Mouse (Mus musculus) cerebellum, adult 18-20 months (tissue): Measurements from ENCODE around the gene Opcml.
A peak's percentile ranks its signal among the peaks of the same experiment; 100 is the strongest.

Experiments used
- DNase-seq, 2 experiments: peaks; one replicate each; pipeline ENCODE4 v3.0.0; 2021

The Opcml gene

DNA sequence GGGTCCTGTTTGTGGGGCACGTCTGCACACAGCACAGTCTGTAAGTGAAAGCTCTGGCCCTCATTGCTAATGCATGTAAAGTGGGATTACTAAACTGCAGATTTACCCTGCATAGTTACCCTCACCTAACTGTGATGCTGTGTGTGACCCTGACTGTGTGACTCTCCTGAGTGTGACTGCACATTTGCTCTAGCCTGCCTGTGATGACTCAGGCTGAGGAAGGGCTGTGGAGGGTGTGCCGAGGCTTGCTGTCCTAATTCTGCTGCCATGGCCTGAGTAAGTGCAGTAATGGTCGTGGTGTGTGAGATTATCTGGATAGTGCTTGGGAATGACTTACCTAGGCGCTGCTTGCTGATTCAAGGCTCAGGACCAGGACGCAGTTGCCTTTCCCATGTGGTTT lies 52.2 kb downstream of the Opcml start:
- no peak for DNase-seq

GRCm38 (mm10) chr9:27871624-27872023 lies 81.0 kb downstream of the Opcml start:
- no peak for DNase-seq

DNA sequence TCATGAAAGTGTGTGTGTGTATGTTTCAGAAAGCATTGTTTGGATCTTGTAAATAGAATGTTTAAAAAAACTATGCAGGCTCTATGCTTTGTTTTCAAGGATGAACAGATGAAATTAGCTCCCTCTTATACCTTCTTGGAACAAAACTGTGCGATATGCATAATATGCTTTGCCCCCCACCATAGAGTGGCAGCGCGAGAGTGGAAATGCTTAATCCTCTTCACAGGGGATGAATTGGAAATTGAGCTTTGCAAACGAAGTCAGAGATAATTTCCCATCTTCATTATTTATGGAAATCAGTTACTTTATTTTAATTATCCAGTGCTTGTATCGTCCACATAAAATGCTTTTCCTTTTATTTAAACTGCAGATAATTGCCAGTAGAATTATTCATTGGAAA lies 99.1 kb downstream of the Opcml start:
- no peak for DNase-seq

DNA sequence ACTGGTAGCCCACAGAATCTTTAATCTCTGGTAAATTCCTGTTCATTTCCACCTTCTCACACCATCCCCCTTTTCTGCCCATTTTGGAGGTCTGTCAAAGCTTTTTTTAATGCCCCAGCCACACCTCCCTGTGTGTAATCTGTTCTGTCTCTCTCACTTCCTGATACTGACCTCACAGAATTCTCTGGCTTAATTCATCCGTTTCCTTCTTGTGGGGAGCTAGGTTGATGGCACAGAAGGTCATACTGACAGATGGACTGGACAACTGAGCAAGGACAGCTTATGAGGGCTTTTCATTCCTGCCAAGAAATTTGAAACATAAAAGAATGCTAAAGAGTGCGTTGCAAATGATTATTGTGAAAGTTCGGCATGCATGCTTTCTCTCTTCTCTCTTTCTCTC lies 126.7 kb downstream of the Opcml start:
- DNase-seq, result peak in 1 of 2 experiments; percentile 11

- DNase-seq, result no peak
Measured at GRCm38 (mm10) chr9:27923495-27923894, 132.9 kb downstream of the Opcml start.

GRCm38 (mm10) chr9:27923945-27924825 lies 133.6 kb downstream of the Opcml start:
- no peak for DNase-seq

- DNase-seq, result no peak
Measured at GRCm38 (mm10) chr9:27925650-27926049, 135.1 kb downstream of the Opcml start.

DNA sequence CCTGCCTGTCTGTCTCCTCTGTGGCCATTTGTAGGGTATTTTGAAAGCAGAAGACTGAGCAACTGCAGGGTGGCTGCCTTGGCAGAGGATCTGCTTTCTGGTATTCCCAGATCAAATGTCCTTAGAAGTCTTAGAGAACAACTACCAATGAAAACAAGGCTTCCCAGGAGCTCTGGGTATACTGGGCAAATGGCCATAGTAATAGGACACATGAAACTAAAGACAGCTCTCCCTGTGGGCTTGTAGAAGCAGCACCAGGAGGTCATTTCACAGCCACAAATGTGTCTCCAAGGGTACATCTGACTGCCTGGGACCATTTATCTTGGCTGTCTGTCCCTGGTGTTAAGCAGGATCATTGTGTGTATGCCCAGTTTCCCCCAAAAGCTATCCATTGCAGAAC lies 146.7 kb downstream of the Opcml start:
- no peak for DNase-seq

- DNase-seq, result no peak
Measured at GRCm38 (mm10) chr9:27937660-27938059, 147.1 kb downstream of the Opcml start.

- DNase-seq, result no peak
Measured at GRCm38 (mm10) chr9:27945323-27946010, 154.9 kb downstream of the Opcml start.

- DNase-seq, result no peak
Measured at GRCm38 (mm10) chr9:27951110-27951509, 160.5 kb downstream of the Opcml start.

- DNase-seq, result no peak
Measured at GRCm38 (mm10) chr9:27961682-27962081, 171.1 kb downstream of the Opcml start.

GRCm38 (mm10) chr9:27963385-27963784 lies 172.8 kb downstream of the Opcml start:
- DNase-seq, result no peak

GRCm38 (mm10) chr9:27964902-27965550 lies 174.5 kb downstream of the Opcml start:
- DNase-seq, result no peak

GRCm38 (mm10) chr9:27968266-27968665 lies 177.7 kb downstream of the Opcml start:
- DNase-seq, result no peak

- no peak for DNase-seq
Measured at GRCm38 (mm10) chr9:27972293-27972692, 181.7 kb downstream of the Opcml start.

GRCm38 (mm10) chr9:27982576-27982975 lies 192.0 kb downstream of the Opcml start:
- DNase-seq, result no peak

GRCm38 (mm10) chr9:27986604-27987588 lies 196.3 kb downstream of the Opcml start:
- DNase-seq, result no peak

DNA sequence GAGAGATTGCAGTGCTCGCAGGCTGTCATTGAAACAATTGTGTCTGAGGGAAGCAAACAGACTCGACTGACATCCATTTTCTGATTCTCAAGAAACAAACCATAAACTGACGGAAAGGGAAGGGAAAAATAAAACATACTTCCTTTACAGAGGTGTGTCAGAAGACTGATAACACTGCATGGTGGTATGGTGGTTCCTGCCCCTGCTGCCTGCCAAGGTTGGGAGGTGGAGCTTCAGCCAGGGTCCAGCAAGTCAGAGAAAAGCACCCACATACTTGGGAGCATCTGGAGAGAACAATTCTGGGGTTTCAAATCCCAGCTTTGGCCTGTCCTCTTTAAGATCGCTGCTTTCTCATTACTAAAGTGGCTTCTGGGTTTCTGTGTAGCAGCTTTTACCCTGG lies 201.0 kb downstream of the Opcml start:
- DNase-seq, result no peak

DNA sequence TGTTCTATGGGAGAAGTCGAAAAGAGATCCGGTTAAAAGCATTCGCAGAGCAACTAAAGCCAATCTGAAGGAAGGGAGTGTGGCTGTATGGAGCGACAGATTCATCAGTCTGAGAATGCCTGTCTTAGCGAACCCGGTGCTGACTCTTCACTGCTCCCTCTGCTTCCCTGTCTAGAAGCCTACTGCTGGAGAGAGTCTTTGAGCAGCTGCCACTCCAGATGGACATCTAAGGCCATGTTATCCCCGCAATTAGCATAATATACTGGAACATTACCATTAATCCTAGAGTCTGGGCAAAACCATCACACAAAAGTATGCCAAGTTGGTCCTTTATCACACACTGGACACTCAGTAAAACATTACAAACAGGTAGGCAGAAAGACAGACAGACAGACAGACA lies 206.0 kb downstream of the Opcml start:
- no peak for DNase-seq

GRCm38 (mm10) chr9:27998767-27999166 lies 208.2 kb downstream of the Opcml start:
- DNase-seq, result no peak

GRCm38 (mm10) chr9:28003131-28003530 lies 212.6 kb downstream of the Opcml start:
- DNase-seq, result no peak
